Mouse (Mus musculus): ENCODE data around the gene Bach2.

DNA sequence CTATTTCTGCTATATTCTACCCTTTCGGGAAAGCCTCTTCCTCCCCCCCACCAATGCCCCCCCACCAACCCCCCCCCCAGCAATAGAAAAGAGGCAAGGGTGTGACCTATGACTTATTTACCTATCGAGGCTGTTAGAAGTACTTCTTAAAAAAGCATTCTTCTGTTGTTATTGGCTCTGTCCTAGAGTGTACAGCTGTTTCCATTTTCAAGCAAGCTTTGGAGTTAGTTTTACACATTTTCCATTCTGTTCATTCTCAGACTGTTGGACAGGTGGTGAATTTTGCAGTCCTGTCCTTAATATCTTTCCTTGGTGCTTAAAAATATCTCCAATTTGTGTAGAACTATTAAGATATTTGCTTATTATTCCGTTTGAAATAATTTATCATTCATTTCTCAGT lies 134.9 kb downstream of the Bach2 start:
- TF ChIP-seq POLR2A (IDR thresholded peaks at IDR 0.05; ENCODE audit: borderline replicate concordance, extremely low read depth, low read depth, low read length) (no peak), CTCF (IDR thresholded peaks at IDR 0.05; ENCODE audit: insufficient read depth, low read length) (no peak)
